Mouse (Mus musculus) kidney, adult 18-20 months (tissue): ENCODE results near the gene Mrgprx1.

Experiments used
- DNase-seq: peaks from one replicate; pipeline ENCODE4 v3.0.0; 2021

The Mrgprx1 gene

GRCm38 (mm10) chr7:48027497-48027896, at the start of gene Mrgprx1:
Gene Mrgprx1 (minus strand): TSS chr7:48027597.
- no peak for DNase-seq

DNA sequence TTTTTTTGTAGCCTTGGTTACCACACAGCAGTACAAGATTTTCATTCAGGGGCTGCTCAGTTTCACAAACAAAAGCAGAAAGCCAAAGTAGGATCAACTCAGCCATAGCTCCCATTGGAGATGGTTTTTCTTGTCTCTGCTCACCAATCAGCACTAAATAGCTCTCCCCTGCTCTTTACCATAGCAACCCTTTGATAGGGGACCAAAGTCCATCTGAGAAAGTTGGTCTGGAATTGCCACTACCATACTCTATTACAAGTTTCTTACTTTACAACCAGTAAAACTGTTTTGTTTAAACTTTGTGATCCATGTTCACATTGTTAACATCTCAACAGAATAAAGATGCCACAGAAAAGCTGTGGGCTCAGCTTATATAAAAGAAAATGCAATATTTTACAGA, 48.1 kb upstream of the Mrgprx1 start:
- DNase-seq = no peak

- no peak for DNase-seq
Observed at GRCm38 (mm10) chr7:48046475-48047185, 19.2 kb upstream of the Mrgprx1 start.

DNA sequence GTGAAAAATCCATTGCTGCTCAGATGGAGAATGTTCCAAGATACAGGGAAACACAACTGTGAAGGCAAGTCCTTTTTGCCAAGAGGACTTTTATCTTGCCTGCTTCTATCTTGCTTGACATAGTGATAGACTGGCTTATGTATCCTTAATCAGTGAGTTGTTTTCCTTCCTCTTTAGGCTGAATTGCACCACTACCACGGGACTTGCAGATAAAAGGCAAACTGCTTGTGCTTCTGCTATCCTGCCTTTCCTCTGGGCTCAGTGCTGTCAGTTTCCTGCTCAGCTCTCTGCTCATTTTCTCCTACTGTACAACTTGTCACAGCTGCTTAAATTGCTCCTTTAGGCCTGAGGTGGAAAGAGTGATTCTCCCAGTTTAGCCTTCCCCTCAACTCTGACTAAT, 16.6 kb upstream of the Mrgprx1 start:
- no peak for DNase-seq

- DNase-seq = no peak
Observed at GRCm38 (mm10) chr7:48017874-48018273, 9.5 kb downstream of the Mrgprx1 start.

GRCm38 (mm10) chr7:47995689-47996088, 31.7 kb downstream of the Mrgprx1 start:
- no peak for DNase-seq

DNA sequence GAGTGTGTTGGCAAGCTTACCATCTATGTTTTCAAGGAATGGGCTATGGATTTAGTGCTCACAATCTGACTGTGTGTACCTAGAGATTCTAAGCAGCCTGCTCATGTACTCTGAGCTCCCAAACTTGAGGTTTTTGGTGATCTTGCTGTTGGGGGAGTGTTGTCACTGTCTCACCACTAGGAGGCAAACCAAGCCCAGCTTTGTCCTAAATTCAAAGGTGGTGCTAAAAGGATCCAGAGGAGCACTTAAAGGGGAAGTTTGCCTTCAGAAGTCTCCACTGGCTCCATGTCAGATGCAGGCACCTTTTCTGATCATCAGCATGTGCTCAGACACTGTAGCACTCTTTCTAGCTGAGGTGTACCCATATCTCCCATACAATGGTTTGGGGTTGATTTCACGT, 40.6 kb downstream of the Mrgprx1 start:
- DNase-seq = no peak

- DNase-seq = no peak
Observed at GRCm38 (mm10) chr7:47981995-47982394, 45.4 kb downstream of the Mrgprx1 start, which contains the start of gene Mrgpra4. Gene Mrgpra4 (minus strand): TSS chr7:47982095.
